Mouse (Mus musculus): ENCODE data around the gene Carmil3.

Carmil3 gene

DNA sequence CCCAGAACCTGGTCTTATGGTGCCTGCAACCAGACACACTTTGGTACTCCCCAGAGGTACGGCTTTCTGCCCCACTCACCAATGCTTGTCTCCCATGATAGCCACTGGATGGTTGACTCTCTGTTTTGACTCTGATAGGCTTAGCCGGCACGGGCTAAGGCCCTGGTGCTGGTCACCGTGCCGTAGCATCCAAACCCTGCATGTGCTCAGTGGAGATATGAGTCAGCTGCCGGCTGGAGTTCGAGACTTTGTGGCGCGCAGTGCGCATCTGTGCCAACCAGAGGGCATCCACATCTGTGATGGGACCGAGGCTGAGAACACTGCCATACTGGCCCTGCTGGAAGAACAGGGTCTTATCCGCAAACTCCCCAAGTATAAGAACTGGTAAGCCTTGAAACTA is 51.8 kb downstream of the Carmil3 start:
- DNase-seq (ENCODE audit: low spot score): no peak

DNA sequence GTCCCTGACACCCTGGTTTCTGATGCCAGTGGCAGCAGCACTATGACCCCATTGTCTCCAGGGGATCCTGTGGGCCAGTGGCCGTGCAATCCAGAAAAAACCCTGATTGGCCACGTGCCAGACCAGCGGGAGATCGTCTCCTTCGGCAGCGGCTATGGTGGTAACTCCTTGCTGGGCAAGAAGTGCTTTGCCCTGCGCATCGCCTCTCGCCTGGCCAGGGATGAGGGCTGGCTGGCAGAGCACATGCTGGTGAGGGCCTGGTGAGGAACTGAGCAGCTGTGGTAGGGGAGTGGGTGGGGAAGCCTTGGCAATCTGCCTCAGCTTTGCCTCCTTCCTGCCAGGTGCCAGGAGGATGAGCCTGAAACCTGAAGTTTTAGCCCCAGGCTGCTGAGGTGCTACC is 53.9 kb downstream of the Carmil3 start:
- DNase-seq (ENCODE audit: low spot score): no peak

DNA sequence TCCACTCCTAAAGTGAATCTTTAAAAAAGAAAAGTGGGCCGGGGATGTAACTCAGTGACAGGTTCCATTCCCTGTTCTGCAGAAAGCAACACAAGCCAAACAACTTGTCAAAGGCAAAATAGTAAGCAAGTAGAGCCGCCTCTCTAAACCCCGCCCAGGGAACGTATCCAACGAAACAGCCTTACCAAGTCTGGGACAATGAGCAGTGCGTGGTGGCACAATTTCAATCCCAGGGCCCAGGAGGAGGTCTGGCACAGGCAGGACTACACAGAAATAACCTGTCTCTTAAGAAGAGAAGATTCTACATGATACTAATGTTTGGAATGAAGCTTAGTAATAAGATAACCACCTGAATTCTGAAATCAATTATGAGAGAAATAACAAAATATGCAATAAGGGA is 59.7 kb downstream of the Carmil3 start:
- DNase-seq (ENCODE audit: low spot score): no peak

DNA sequence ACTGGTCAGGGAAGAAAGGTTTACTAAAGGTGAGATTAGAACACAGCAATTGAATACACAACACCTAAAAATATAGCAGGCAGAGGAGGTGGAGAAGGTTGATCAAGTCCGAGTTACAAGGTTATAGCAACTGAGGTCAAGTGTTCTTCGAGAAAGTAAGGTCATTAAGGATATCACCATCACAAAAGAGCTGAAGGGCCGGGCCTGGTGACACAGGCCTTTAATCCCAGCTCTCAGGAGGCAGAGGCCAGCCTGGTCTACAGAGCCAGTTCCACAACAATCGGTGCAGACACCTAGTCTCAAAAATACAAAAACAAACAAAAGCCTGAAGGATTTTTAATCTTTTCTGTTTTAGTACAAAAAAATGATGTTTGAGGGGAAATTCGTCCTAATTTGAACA is 60.9 kb downstream of the Carmil3 start:
- DNase-seq (ENCODE audit: low spot score): no peak

DNA sequence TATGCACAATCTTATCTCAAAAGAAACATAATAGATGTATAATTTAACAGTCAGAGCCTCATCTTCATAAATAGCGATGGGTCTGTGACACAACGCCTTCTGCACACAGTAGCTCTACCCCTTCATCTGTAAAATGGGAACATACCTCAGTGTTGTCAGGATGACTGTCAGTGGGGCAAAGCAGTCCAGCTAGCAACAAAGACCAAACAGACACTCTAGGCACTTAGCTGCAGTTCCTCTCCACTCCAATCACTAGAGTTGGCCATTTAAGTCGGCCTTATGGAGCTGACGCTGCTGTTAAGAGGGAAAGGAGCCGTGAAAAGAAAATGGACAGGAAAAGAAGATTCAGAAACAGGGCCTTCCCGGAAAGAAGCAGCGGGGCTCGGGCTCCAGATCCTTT is 61.3 kb downstream of the Carmil3 start:
- no peak for DNase-seq (ENCODE audit: low spot score)

DNA sequence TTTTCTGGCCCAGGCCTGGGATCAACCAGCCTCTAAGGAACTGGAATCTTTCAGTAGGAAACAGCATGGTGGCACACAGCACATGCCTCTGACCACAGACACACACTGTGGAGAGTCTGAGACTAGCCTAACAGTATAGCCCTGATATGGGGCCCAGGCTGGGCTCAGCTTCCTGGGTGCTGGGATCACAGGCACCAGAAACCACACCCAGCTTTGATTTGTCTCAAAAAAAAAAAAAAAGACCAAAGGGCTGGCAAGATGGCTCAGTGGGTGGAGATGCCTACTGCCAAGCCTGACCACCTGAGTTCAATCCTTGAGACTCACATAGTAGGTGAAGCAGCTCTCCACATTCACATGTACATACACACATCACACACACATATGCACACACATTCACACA is 64.2 kb downstream of the Carmil3 start:
- DNase-seq (ENCODE audit: low spot score): no peak

DNA sequence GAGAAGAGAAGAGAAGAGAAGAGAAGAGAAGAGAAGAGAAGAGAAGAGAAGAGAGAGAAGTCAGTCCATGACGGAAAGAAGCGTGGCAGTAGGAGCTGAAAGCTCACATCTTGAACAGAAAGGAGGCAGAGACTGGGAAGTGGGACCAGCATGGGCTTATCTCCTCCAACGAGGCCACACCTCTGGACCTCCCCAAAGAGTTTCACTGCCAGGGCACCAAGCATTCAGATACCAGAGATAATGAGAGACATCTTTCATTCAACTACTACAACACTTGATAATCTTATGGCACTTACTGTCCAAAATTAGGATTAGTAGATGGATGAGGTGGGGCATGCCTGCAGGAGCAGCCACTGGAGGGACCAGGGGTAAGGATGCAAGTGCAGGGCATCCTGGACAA is 65.3 kb downstream of the Carmil3 start:
- no peak for DNase-seq (ENCODE audit: low spot score)

DNA sequence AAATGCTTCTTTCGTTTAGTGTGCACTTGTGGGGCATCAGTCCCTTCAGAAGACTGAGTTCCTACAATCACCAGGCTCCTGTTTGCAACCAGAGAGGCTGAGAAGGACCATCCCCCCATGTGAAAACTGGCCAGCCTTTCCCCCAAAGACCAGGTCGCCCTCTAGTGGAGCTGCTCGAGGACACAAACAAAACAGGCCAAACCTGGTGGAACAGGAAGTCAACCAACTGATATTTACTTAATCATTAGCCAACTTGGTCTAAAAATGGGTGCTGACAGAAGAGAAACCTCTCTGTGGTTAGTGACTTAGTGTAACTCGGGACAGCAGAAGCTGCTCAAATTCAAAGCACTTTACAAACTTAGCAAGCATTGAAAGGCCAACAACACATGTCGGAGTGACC is 66.6 kb downstream of the Carmil3 start:
- DNase-seq (ENCODE audit: low spot score): peak; percentile 67

DNA sequence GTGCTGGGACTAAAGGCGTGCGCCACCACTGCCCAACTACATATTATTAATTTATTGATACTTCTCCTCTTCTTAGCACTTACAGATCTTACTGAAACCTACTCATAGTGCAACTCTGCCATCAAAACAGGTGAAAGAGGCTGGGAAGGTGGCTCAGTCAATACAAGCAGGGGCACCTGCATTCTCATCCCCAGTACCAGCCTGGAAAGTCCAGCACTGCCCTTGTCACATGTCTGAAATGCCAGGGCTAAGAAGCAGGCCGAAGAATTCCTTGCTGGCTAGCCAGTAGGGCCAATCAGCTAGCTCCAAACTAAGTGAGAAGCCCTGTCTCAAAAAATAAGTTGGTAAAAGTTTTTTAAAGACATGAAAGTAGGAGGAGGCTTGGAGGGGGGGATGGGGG is 67.1 kb downstream of the Carmil3 start:
- DNase-seq (ENCODE audit: low spot score): no peak

All from layer of hippocampus, adult 9-10 months (tissue).